Mouse (Mus musculus) kidney, postnatal 0 days (tissue): Measurements from ENCODE around the gene Syndig1. TPM values are rescaled to one million over a fixed set of nuclear protein-coding genes. Genes with fewer than 3 reads are reported as not detected.

Experiments
- ATAC-seq: fragments of 200-750 bp; cut with Nextera tagmentation; replicated peaks from 2 replicates; pipeline ENCODE4 v1.8.0; 2017; ENCODE audit warnings: low read depth, moderate number of reproducible peaks, moderate TSS enrichment, moderate library complexity; ENCODE audit not compliant: low FRiP score
- DNase-seq: peaks from one replicate; pipeline ENCODE4 v3.0.0-alpha.2; 2016; ENCODE audit warnings: low spot score
- H3K27ac ChIP-seq: fragments of 300-500 bp; sonication (generic); 2 replicates; pipeline ENCODE4 v1.5.1; 2014; ENCODE audit warnings: mild to moderate bottlenecking
- H3K27me3 ChIP-seq: fragments of 300-500 bp; sonication (generic); 2 replicates; pipeline ENCODE4 v1.6.1; 2014; ENCODE audit warnings: low read length, mixed read lengths; ENCODE audit not compliant: insufficient read depth
- H3K36me3 ChIP-seq: fragments of 300-500 bp; sonication (generic); 2 replicates; pipeline ENCODE4 v1.6.1; 2014; ENCODE audit warnings: low read length, mixed read lengths; ENCODE audit not compliant: insufficient read depth
- H3K4me1 ChIP-seq: fragments of 300-500 bp; sonication (generic); replicated peaks from 2 replicates; pipeline ENCODE4 v1.6.1; 2014; ENCODE audit warnings: antibody characterized with exemption, low read length, mixed read lengths; ENCODE audit not compliant: insufficient read depth
- H3K4me2 ChIP-seq: fragments of 300-500 bp; sonication (generic); 2 replicates; pipeline ENCODE4 v1.6.1; 2014; ENCODE audit warnings: mild to moderate bottlenecking, low read length, moderate library complexity, mixed read lengths
- H3K4me3 ChIP-seq: fragments of 300-500 bp; sonication (generic); replicated peaks from 2 replicates; pipeline ENCODE4 v1.5.1; 2014; ENCODE audit warnings: low read depth, low read length
- H3K9ac ChIP-seq: fragments of 300-500 bp; sonication (generic); 2 replicates; pipeline ENCODE4 v1.6.1; 2014; ENCODE audit warnings: low read depth, low read length
- H3K9me3 ChIP-seq: fragments of 300-500 bp; sonication (generic); replicated peaks from 2 replicates; pipeline ENCODE4 v1.6.1; 2016; ENCODE audit warnings: low read length, inconsistent platforms, mixed read lengths
- CTCF ChIP-seq: IDR thresholded peaks from 2 replicates; pipeline ENCODE4 v1.5.1; 2016; ENCODE audit warnings: antibody characterized with exemption, low read depth, mild to moderate bottlenecking, moderate library complexity
- WGBS: fragments of 180-500 bp; shearing (Covaris S2); extraction: QIAGEN DNeasy Blood & Tissue Kit; methylation state at CpG from one replicate; pipeline ENCODE4 v1.1.7; 2014; 5-methylcytosine and 5-hydroxymethylcytosine counted together
- polyA plus RNA-seq: library from polyadenylated mRNA; unstranded; fragments of >200 nt; fragmentation: Nextera tagmentation; extraction: Ambion mirVana; gene quantifications from 2 replicates; pipeline ENCODE4 v1.2.1, GENCODE M21; 2015

The Syndig1 gene
- polyA plus RNA-seq, 1 experiment from 2014 or later: 2.7 TPM

DNA sequence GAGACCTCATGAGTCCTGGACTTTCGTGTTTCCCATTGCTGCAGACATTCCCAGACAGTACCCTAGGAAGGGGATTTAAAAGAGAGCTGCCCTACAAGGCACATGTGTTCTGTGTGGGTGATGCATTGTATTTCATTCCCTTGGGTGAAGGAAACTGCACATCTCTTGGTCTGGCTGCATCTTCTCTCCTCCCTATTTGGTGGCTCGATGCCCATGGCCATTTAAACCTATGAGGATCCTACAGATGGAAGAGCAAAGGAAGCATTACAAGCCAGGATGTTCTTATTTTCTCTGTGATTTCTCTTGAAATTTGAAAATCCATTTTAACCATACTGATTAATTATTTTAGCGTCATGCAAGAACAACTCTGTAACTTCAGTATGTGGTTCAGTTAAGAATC is 98.5 kb downstream of the Syndig1 start:
- DNase-seq: no peak
- H3K36me3 ChIP-seq: no peaks in the 10 kb centered on the region
- TF ChIP-seq CTCF: no peak
- 92% methylated on average over 3 of the region's 3 CpGs for WGBS
- H3K27ac ChIP-seq: no peak overlapping the region
- H3K4me2 ChIP-seq: no peak overlapping the region
- no peak overlapping the region for H3K9ac ChIP-seq
- no peaks in the 10 kb centered on the region for H3K9me3 ChIP-seq
- H3K4me3 ChIP-seq: no peak overlapping the region
- ATAC-seq: no peak
- H3K27me3 ChIP-seq: no peaks in the 10 kb centered on the region
- H3K4me1 ChIP-seq: no peaks in the 10 kb centered on the region

- no peak overlapping the region for H3K9ac ChIP-seq
- no peaks in the 10 kb centered on the region for H3K4me1 ChIP-seq
- H3K9me3 ChIP-seq: no peaks in the 10 kb centered on the region
- H3K4me3 ChIP-seq: no peak overlapping the region
- no peaks in the 10 kb centered on the region for H3K36me3 ChIP-seq
- H3K27ac ChIP-seq: no peak overlapping the region
- WGBS: 68% methylated on average over 5 of the region's 5 CpGs
- no peak for DNase-seq
- H3K4me2 ChIP-seq: no peak overlapping the region
- H3K27me3 ChIP-seq: no peaks in the 10 kb centered on the region
- TF ChIP-seq CTCF: no peak
- no peak for ATAC-seq
Measured at GRCm38 (mm10) chr2:149929986-149930385, 101.0 kb downstream of the Syndig1 start.

DNA sequence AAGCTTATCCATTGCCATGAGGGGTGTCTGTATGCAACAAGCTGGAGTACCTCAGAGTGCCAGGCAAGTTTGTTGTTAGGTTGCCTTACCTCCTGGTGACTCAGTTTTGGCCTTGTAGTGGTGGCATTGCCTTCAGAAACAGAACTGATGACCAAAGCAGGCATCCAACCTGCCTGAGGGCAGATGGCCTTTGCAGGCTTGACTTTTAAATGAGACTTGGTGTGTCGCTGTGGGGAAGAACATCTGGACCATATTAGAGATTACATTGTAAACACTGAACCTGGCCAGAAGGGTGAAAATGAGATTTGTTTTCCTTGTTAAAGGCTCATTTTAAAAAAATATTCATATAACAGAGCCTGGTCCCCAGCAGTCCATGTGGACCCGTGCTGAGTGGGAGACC is 102.1 kb downstream of the Syndig1 start:
- TF ChIP-seq CTCF: no peak
- H3K27ac ChIP-seq: no peak overlapping the region
- H3K4me2 ChIP-seq: no peak overlapping the region
- H3K36me3 ChIP-seq: no peaks in the 10 kb centered on the region
- 78% methylated on average over 2 of the region's 2 CpGs for WGBS
- H3K27me3 ChIP-seq: no peaks in the 10 kb centered on the region
- DNase-seq: no peak
- ATAC-seq: no peak
- no peak overlapping the region for H3K4me3 ChIP-seq
- no peaks in the 10 kb centered on the region for H3K9me3 ChIP-seq
- no peak overlapping the region for H3K9ac ChIP-seq
- no peaks in the 10 kb centered on the region for H3K4me1 ChIP-seq

GRCm38 (mm10) chr2:149932095-149932494 is 103.1 kb downstream of the Syndig1 start:
- DNase-seq (no peak), ATAC-seq (no peak)
- H3K27ac ChIP-seq: no peak overlapping the region
- H3K4me1 ChIP-seq: no peaks in the 10 kb centered on the region
- no peak overlapping the region for H3K4me2 ChIP-seq
- no peaks in the 10 kb centered on the region for H3K27me3 ChIP-seq
- TF ChIP-seq CTCF: no peak
- no peaks in the 10 kb centered on the region for H3K36me3 ChIP-seq
- H3K9ac ChIP-seq: no peak overlapping the region
- H3K9me3 ChIP-seq: no peaks in the 10 kb centered on the region
- no peak overlapping the region for H3K4me3 ChIP-seq

DNA sequence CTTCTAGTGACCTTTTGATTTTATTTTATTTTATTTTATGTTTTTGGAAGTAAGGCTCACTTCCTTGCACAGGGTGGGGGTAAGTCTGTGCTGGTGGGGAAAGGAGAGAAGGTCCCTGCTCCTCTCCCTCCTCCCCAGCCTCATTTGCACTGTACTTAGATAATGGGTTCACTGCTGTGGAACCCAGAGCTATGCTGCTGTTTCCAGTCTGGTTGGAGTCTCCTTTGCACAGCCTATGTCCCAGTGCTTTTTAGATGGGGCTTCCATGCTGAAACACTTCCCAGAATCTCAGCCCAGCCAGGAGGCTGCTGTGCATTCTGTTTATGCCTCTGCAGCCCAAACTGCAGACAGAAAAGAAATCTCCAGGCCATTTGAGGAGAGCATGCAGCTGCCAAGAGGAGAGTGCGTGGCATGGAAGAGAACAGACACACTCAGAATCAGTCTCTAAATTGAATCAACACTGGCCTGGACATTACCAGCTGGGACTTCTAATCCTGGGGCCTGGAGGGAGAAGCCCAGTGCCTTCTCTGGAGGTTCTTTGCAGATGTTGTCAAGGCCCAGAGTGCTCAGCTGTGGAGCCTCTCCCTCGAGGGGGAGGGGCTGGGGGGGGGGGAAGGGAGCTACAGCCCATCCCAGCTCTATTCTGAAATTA is 104.4 kb downstream of the Syndig1 start:
- ATAC-seq: no peak
- Histone ChIP-seq H3K4me3 (no peak overlapping the region), H3K27ac (no peak overlapping the region), H3K27me3 (no peaks in the 10 kb centered on the region), H3K4me1 (no peaks in the 10 kb centered on the region), H3K9ac (no peak overlapping the region), H3K36me3 (no peaks in the 10 kb centered on the region), H3K4me2 (no peak overlapping the region), H3K9me3 (no peaks in the 10 kb centered on the region)
- DNase-seq: no peak
- WGBS: 57% methylated on average over 1 of the region's 2 CpGs
- no peak for TF ChIP-seq CTCF

DNA sequence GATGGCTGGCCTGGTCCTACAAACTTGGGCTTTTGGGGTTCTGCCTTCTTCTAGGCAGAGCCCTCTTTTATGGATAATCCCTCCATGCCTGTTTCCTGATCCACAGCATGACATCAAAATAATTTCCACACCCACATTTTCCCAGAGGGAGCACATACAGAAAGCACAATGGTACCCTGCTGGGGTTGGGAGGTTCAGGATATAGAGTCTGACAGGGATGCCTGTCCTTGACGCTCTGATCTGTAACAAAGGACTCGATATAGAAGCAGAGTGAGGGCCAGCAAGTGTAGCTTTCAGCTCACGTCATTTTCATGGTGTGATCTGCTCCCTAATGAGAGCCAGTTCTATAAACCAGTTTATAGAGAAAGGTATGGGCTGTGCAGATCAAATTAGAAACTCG is 105.1 kb downstream of the Syndig1 start:
- H3K4me2 ChIP-seq: no peak overlapping the region
- H3K4me1 ChIP-seq: no peaks in the 10 kb centered on the region
- H3K4me3 ChIP-seq: no peak overlapping the region
- WGBS: 65% methylated on average over 4 of the region's 4 CpGs
- H3K27me3 ChIP-seq: no peaks in the 10 kb centered on the region
- ATAC-seq (no peak), DNase-seq (no peak)
- H3K9ac ChIP-seq: no peak overlapping the region
- no peaks in the 10 kb centered on the region for H3K9me3 ChIP-seq
- no peaks in the 10 kb centered on the region for H3K36me3 ChIP-seq
- TF ChIP-seq CTCF: no peak
- H3K27ac ChIP-seq: no peak overlapping the region

GRCm38 (mm10) chr2:149938829-149939228 is 109.8 kb downstream of the Syndig1 start:
- Histone ChIP-seq H3K27me3 (no peaks in the 10 kb centered on the region), H3K9me3 (no peaks in the 10 kb centered on the region), H3K4me2 (no peak overlapping the region), H3K27ac (no peak overlapping the region), H3K9ac (no peak overlapping the region), H3K4me3 (no peak overlapping the region), H3K4me1 (no peaks in the 10 kb centered on the region), H3K36me3 (no peaks in the 10 kb centered on the region)
- DNase-seq (no peak), ATAC-seq (no peak)
- 57% methylated on average over 4 of the region's 4 CpGs for WGBS
- TF ChIP-seq CTCF: no peak
